Mouse (Mus musculus) brown adipose tissue, adult 24 weeks (tissue): ENCODE data around the gene Ndrg2. TPM values are rescaled to one million over a fixed set of nuclear protein-coding genes. Genes with fewer than 3 reads are reported as not detected.

Source experiments
- H3K27ac ChIP-seq: fragments of 200-500 bp; replicated peaks from 2 replicates; pipeline ENCODE4 v1.5.1; 2012; ENCODE audit warnings: low read depth, mild to moderate bottlenecking, low read length
- H3K4me1 ChIP-seq: fragments of 200-500 bp; 2 replicates; pipeline ENCODE4 v1.6.1; 2012; ENCODE audit warnings: low read length, mixed read lengths; ENCODE audit not compliant: control insufficient read depth, insufficient read depth, insufficient read length
- H3K4me3 ChIP-seq: fragments of 200-500 bp; 2 replicates; pipeline ENCODE4 v1.5.1; 2012; ENCODE audit warnings: low read depth, mild to moderate bottlenecking, low read length, moderate library complexity; ENCODE audit not compliant: insufficient read depth
- polyA plus RNA-seq: library from polyadenylated mRNA; stranded (reverse); fragments of >200 nt; gene quantifications from 2 replicates; pipeline ENCODE4 v1.2.4, GENCODE M21; 2012; ENCODE audit not compliant: missing spikeins, insufficient read depth, insufficient read length

The Ndrg2 gene
- polyA plus RNA-seq, 1 experiment: 259 TPM

DNA sequence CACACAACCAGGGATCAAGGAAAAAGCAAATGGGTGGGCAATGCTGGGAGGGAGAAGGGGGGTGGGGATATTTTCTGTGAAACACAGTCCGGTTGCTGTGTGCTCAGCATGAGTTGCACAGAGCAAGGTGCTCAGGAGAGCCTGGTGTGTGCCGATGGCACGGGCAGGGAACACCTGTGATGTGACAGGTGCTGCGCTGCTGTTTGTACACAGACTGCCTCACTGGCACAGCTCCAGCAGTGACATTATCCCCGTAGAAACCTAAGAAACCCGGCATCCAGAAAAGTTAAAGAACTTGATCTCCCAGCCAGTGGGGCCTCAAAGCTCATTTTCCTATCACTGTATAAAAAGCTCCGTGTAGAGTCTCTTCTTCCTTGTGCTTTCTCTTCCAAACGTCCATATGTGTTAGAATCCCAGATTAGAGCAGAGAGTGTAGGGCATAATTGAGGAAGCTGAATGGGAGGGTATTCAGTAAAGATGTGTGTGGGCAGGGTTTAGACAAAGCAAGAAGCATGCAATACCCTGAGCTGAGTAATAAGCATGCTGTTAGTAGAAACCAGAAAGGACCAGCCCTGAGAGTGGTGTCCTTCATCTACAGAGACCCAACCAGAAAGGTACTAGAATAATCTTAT lies 17.3 kb downstream of the Ndrg2 start:
- H3K4me1 ChIP-seq: no peaks in the 10 kb centered on the region
- H3K27ac ChIP-seq: no peak overlapping the region
- no peak overlapping the region for H3K4me3 ChIP-seq

- Histone ChIP-seq H3K27ac (no peak overlapping the region), H3K4me3 (no peak overlapping the region), H3K4me1 (no peaks in the 10 kb centered on the region)
Measured at GRCm38 (mm10) chr14:51896019-51896418, 17.9 kb downstream of the Ndrg2 start.

DNA sequence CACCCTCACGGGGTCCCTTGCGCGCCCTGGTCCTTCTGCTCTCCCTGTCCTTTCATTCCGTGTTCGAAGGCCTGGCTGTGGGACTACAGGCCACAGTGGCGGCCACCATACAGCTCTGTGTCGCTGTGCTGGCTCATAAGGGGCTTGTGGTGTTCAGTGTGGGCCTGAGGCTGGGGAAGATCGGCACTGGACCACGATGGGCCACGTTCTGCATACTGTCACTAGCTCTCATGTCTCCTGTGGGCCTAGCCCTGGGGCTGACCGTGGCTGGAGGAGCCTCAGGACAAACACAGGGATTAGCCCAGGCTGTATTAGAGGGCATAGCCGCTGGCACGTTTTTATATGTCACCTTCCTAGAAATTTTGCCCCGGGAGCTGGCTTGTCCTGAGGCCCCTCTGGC lies 18.9 kb downstream of the Ndrg2 start:
- H3K4me1 ChIP-seq: no peaks in the 10 kb centered on the region

DNA sequence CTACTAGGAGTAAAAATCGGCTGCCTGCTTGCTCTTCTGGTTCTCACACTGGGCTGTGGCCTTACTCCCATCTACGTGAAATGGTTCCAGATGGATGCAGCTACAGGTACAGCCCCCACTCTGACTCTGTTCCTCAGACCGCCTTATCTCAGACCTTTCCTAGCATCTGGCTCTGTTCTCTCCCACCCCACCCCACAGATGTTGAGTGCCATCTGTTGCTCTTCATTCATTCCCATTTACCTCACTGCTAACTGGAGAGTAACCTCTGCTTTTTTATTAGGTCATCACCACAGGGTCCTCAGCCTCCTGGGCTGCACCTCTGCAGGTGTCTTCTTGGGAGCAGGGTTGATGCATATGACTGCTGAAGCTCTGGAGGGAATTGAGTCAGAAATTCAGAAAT lies 20.1 kb downstream of the Ndrg2 start:
- Histone ChIP-seq H3K4me3 (no peak overlapping the region), H3K27ac (no peak overlapping the region), H3K4me1 (no peaks in the 10 kb centered on the region)

More for the DNA sequence above, 18.9 kb downstream of the Ndrg2 start:
- Histone ChIP-seq H3K27ac (no peak overlapping the region), H3K4me3 (no peak overlapping the region)

GRCm38 (mm10) chr14:51893094-51893794 lies 20.7 kb downstream of the Ndrg2 start:
- no peaks in the 10 kb centered on the region for H3K4me1 ChIP-seq
- no peak overlapping the region for H3K27ac ChIP-seq
- no peak overlapping the region for H3K4me3 ChIP-seq

DNA sequence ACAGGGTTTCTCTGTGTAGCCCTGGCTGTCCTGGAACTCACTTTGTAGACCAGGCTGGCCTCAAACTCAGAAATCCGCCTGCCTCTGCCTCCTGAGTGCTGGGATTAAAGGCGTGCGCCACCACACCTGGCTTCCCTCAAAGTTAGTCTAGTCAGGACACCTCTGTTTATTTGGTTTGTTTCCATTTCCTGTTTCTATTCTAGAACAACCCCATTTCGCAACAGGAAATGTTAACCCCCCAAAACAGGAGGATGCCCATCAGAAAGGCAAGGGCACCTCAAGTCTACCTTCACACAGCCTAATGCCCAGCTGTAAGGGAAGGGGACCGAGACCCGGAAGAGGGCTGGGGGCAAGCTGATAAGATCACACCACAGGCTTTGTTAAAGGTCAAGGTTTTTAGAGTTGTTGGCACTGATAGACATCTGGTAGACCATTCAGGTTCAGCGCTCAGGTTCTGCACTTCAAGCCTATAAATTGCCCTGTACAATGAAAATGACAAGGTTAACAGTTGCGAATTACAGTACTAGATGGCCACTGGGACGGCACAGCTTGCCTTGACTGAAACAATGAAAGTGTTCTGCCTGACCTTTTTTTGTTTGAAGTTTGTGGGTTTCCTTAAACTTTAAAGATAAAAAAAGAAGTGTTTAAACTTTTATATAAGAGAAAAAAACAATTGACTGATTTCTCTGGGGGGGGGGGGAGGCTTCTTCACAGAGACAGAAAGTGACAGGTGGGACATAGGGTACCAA lies 21.6 kb downstream of the Ndrg2 start, which contains the start of gene Slc39a2:
TSS of gene Slc39a2 (plus strand) at position 699 of the 749 bp plus-strand sequence.
- Histone ChIP-seq H3K27ac (no peak within 1 kb of the TSS), H3K4me1 (no peaks in the 10 kb centered on the region), H3K4me3 (no peak within 1 kb of the TSS)

- H3K27ac ChIP-seq: no peak overlapping the region
- H3K4me1 ChIP-seq: no peaks in the 10 kb centered on the region
- H3K4me3 ChIP-seq: no peak overlapping the region
Measured at GRCm38 (mm10) chr14:51889833-51890232, 24.1 kb downstream of the Ndrg2 start.

DNA sequence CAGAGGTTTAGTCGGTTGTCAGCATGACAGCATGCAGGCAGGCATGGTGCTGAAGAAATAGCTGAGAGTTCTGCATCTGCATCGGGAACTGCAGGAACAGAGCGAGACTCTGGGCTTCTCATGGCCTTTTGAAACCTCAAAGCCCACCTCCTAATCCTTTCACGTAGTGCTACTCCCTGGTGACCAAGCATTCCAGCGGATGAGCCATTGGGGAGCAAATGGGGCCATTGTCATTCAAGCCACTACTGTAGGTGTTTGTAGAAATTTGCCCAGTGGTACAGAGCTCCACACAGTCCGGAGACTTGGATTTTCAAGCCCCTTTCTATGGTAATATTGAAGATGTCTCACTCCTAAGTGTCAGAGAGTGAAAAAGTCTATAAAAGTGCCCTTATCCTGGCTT lies 27.9 kb downstream of the Ndrg2 start:
- Histone ChIP-seq H3K4me1 (no peaks in the 10 kb centered on the region), H3K4me3 (0 out of 2 replicates have a peak overlapping the region, but pooled peaks have one; percentile 8), H3K27ac (no peak overlapping the region)

DNA sequence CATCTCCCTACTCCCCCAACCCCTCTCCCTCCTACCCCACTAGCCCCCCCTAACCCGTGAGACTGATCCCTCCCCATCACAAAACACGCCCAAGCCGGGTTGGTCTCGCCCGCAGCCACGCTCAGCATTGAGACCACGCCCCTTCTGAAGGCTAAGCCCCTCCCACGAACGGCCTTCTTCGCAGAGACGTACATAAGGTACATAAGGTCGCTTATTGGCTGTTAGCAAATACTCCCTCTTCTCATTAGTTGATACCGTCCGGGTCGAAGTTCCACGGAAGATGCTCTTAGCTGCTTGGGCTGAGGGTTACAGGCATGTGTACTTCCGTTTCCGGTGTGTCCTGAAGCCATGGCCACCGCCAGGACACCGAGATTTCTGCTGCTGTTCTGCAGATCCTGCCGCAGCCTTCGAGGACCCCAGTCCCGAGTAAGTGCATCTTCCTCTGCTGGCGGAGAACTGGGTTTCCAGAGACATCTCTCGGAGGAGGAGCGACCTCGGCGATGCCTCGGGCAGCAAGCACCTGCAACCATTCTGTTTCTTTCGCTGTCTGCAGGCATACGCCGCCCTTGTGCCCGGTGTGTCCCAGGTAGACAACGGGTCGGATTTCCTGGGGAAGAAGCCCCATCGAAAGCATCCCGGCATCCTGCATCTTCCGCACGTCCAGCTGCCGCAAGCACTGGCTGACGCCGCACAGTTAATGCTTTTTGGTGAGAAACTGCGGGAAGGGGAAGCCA lies 29.2 kb downstream of the Ndrg2 start, which contains the start of gene Mettl17:
TSS of gene Mettl17 (plus strand) at position 245 of the 734 bp plus-strand sequence.
- Histone ChIP-seq H3K27ac (no peak within 1 kb of the TSS), H3K4me1 (no peaks in the 10 kb centered on the region), H3K4me3 (peak within 1 kb of the TSS; percentile 86)

DNA sequence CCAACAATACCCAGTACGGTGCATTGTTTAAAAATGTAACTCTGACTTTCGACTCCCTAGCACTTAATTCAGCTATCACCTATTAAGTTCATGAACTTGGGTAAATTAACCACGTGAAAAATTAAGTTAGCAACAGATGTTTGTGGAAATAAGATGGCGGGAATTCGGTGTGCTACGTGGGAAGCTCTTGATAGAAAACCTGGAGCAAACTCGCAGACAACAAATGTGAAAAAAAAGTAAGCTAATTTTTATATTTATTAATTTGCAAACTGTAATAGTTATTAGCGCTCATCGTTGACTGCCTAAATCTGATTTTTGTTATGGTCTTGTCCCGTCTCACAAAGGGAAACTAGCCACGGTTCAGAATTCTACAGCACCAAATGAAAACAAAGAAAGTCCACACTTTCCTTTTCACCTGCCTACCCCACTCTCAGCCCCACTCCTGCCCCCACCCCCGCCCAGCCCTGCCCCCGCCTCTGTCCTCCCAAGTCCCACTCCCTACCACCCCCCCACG lies 29.9 kb downstream of the Ndrg2 start:
- Histone ChIP-seq H3K27ac (no peak overlapping the region), H3K4me1 (no peaks in the 10 kb centered on the region), H3K4me3 (peak overlapping the region; percentile 47)

GRCm38 (mm10) chr14:51883527-51884030 lies 30.4 kb downstream of the Ndrg2 start:
- Histone ChIP-seq H3K4me1 (no peaks in the 10 kb centered on the region), H3K27ac (no peak overlapping the region), H3K4me3 (peak overlapping the region; percentile 47)

- H3K27ac ChIP-seq: no peak overlapping the region
- no peaks in the 10 kb centered on the region for H3K4me1 ChIP-seq
- no peak overlapping the region for H3K4me3 ChIP-seq
Measured at GRCm38 (mm10) chr14:51877517-51877916, 36.4 kb downstream of the Ndrg2 start.

DNA sequence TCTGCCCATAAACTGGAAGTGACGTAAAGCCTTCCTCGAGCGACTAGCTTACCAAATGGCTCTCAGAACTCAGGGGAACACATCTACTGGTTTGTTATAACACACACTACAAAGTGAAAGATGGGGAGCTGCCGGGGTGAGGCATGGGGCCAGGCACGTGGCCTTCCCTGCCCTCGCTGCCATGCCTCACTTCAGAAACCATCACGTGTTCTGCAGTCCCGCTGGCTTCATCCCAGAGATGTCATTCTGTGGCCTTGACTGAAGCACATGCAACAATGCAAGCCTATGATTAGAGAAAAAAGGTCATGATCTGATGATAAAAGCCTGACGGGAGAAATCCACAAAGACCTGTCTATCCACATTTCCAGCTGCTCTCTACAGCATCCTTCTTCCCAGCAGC lies 42.2 kb downstream of the Ndrg2 start:
- Histone ChIP-seq H3K4me1 (no peaks in the 10 kb centered on the region), H3K4me3 (no peak overlapping the region), H3K27ac (no peak overlapping the region)

DNA sequence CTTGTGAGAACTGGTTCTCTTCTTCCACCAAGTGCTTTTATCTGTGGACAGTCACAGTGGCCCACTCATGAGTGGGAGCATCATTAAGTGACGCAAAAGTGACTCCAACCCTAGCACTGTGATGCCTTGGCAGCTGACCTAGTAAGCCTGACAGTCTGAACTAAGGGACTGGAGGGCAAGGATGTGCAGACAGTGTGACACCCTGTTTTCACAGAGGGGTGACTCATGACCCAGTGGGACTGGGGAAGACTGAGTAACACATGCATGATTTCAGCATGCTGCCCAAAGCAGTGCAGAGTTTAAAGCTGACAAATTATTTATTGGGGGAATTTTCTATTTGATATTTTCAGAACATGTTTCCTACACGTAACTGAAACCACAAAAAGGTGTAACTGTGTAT lies 43.2 kb downstream of the Ndrg2 start:
- Histone ChIP-seq H3K27ac (no peak overlapping the region), H3K4me1 (no peaks in the 10 kb centered on the region), H3K4me3 (no peak overlapping the region)
